Mouse (Mus musculus): ENCODE measurements around the gene 4931423N10Rik. TPM values are rescaled to one million over a fixed set of nuclear protein-coding genes. Genes with fewer than 3 reads are reported as not detected.
"Not testable (repeated sequence)": the region's sequence is repeated elsewhere in the genome, so short reads cannot be mapped to it uniquely, and the experiment has no call there.

4931423N10Rik gene
- polyA plus RNA-seq (2011; ENCODE audit: insufficient read length, low read depth, missing spikeins), result not detected in 2 replicates

DNA sequence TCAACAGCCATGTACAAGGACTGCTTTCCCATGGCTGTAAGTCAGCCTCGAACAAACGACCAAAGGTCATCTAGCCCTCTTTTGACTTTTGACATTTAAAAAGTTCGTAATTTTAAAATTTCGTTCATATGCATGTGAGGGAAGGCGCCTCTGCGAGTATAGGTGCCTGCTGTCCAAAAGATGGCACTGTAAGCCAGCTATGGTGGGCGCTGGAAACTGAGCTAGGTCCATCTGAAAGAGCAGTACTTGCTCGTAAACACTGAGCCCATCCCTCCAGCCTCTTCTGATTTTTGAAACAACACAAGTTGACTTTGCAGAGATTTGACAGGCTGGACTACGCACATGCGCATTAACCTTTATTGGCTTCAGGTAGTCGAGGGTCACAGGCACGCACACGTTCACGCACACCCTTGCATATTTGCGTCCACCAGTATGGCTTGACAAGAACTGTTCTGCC, at the start of gene 4931423N10Rik:
Gene 4931423N10Rik (plus strand): TSS at position 407 of the 457 bp plus-strand sequence.
- Histone ChIP-seq H3K4me1 (ENCODE audit: control insufficient read depth, insufficient read depth, low read length) (no peaks in the 10 kb centered on the region), H3K27ac (ENCODE audit: insufficient read depth, low read length) (no peak within 1 kb of the TSS), H3K4me3 (ENCODE audit: insufficient read depth, low read length) (no peak within 1 kb of the TSS)
- TF ChIP-seq CTCF (IDR thresholded peaks at IDR 0.05; ENCODE audit: borderline replicate concordance, insufficient read depth, low read length), result no peak
- TF ChIP-seq POLR2A (IDR thresholded peaks at IDR 0.05; ENCODE audit: low read depth, low read length), result no peak

DNA sequence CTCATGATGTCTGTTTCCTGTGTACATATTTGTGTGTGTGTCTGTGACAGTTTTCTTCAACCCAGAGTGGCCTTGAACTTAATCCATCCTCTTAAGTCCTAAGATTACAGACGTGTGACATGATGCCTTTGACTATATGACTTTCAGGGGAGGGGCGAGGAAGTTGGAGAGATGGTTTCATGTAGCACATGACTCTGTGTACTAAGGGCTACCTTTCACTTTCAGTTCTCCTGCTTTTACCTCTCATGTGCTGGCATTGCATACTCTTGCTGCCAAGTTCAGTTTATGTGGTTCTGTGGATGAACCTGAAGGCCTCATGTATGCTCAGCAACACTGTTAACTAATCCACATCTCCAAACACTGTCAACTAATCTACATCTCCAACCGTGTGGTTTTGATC, 35.0 kb upstream of the 4931423N10Rik start:
- no peak overlapping the region for H3K27ac ChIP-seq (ENCODE audit: insufficient read depth, low read length)
- TF ChIP-seq CTCF (IDR thresholded peaks at IDR 0.05; ENCODE audit: borderline replicate concordance, insufficient read depth, low read length) (no peak), POLR2A (IDR thresholded peaks at IDR 0.05; ENCODE audit: low read depth, low read length) (no peak)
- H3K4me1 ChIP-seq (ENCODE audit: control insufficient read depth, insufficient read depth, low read length), result no peaks in the 10 kb centered on the region
- H3K4me3 ChIP-seq (ENCODE audit: insufficient read depth, low read length), result no peak overlapping the region

- Histone ChIP-seq H3K27ac (ENCODE audit: insufficient read depth, low read length) (no peak overlapping the region), H3K4me1 (ENCODE audit: control insufficient read depth, insufficient read depth, low read length) (no peaks in the 10 kb centered on the region), H3K4me3 (ENCODE audit: insufficient read depth, low read length) (no peak overlapping the region)
- TF ChIP-seq CTCF (IDR thresholded peaks at IDR 0.05; ENCODE audit: borderline replicate concordance, insufficient read depth, low read length) (no peak), POLR2A (IDR thresholded peaks at IDR 0.05; ENCODE audit: low read depth, low read length) (no peak)
Observed at GRCm38 (mm10) chr2:23194366-23194765, 12.9 kb upstream of the 4931423N10Rik start.

GRCm38 (mm10) chr2:23201034-23201433, 6.2 kb upstream of the 4931423N10Rik start:
- TF ChIP-seq POLR2A (IDR thresholded peaks at IDR 0.05; ENCODE audit: low read depth, low read length), result no peak
- TF ChIP-seq CTCF (IDR thresholded peaks at IDR 0.05; ENCODE audit: borderline replicate concordance, insufficient read depth, low read length), result no peak
- Histone ChIP-seq H3K27ac (ENCODE audit: insufficient read depth, low read length) (no peak overlapping the region), H3K4me3 (ENCODE audit: insufficient read depth, low read length) (no peak overlapping the region), H3K4me1 (ENCODE audit: control insufficient read depth, insufficient read depth, low read length) (no peaks in the 10 kb centered on the region)

GRCm38 (mm10) chr2:23202900-23203670, 4.2 kb upstream of the 4931423N10Rik start:
- H3K4me3 ChIP-seq (ENCODE audit: insufficient read depth, low read length), result no peak overlapping the region
- H3K4me1 ChIP-seq (ENCODE audit: control insufficient read depth, insufficient read depth, low read length), result no peaks in the 10 kb centered on the region
- TF ChIP-seq CTCF (IDR thresholded peaks at IDR 0.05; ENCODE audit: borderline replicate concordance, insufficient read depth, low read length), result no peak
- no peak for TF ChIP-seq POLR2A (IDR thresholded peaks at IDR 0.05; ENCODE audit: low read depth, low read length)
- no peak overlapping the region for H3K27ac ChIP-seq (ENCODE audit: insufficient read depth, low read length)

DNA sequence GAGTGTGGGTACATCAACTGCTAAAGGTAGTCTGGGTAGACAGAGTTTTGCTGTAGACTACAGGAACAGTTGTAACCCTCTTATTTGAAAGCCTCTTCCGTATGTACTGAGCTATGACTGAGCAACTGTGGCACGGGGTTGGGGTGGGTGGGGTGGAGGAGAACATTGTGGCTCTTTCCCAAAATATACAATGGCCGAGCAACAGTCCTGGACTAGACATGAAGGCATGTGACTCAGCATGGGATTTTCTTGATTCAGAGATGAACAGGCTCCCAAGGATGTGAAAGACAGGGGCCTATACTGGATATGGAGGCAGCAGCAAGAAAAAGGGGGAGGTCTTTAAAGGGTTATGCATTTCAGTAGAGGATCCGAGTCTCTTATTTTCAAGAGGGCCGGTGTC, 6.4 kb downstream of the 4931423N10Rik start:
- Histone ChIP-seq H3K27ac (ENCODE audit: insufficient read depth, low read length) (peak overlapping the region; percentile 79; the same call in 1 of the 2 replicates), H3K4me3 (ENCODE audit: insufficient read depth, low read length) (no peak overlapping the region), H3K4me1 (ENCODE audit: control insufficient read depth, insufficient read depth, low read length) (no peaks in the 10 kb centered on the region)
- TF ChIP-seq CTCF (IDR thresholded peaks at IDR 0.05; ENCODE audit: borderline replicate concordance, insufficient read depth, low read length), result no peak
- TF ChIP-seq POLR2A (IDR thresholded peaks at IDR 0.05; ENCODE audit: low read depth, low read length), result no peak

DNA sequence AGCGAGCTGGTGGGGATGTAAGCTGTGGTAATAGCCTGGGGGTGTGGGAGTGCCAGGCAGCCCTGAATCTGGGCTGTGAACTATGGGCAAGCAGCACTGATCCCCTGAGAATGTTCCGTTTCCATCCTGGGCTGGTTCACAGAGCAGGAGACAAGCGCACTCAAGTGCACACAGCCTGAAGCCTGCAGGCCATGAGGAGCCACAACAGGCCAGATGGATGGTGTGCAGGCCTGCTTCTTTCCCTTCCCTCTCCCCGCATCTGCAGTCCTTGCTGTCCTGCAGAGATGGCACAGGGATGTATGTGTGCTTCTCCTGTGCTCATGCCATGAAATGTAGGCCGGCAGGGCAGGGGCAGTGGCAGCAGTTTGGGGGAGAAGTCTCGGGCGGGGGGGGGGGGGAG, 17.9 kb downstream of the 4931423N10Rik start:
- Histone ChIP-seq H3K4me3 (ENCODE audit: insufficient read depth, low read length) (no peak overlapping the region), H3K4me1 (ENCODE audit: control insufficient read depth, insufficient read depth, low read length) (no peaks in the 10 kb centered on the region), H3K27ac (ENCODE audit: insufficient read depth, low read length) (no peak overlapping the region)
- TF ChIP-seq CTCF (IDR thresholded peaks at IDR 0.05; ENCODE audit: borderline replicate concordance, insufficient read depth, low read length) (no peak), POLR2A (IDR thresholded peaks at IDR 0.05; ENCODE audit: low read depth, low read length) (no peak)

DNA sequence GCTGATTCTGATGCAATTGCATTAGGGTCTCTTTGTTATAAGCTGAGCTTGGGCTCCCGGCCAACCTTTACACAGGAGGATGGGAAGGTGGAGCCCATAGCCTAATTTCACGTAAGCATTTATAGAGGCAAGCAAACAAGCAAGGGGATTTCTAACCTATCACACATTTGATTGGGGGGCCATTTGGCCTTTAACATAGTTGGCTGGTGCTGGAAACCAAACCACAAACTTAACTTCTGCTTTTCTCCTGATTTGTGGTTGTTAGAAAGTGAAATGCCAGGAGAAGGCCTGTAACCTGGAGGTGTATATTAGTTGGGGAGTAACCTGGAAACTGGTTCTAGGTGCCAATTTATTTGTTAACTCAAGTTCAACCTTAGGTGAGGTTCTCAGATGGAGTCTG, 21.2 kb downstream of the 4931423N10Rik start:
- Histone ChIP-seq H3K4me1 (ENCODE audit: control insufficient read depth, insufficient read depth, low read length) (no peaks in the 10 kb centered on the region), H3K27ac (ENCODE audit: insufficient read depth, low read length) (no peak overlapping the region), H3K4me3 (ENCODE audit: insufficient read depth, low read length) (no peak overlapping the region)
- TF ChIP-seq CTCF (IDR thresholded peaks at IDR 0.05; ENCODE audit: borderline replicate concordance, insufficient read depth, low read length) (no peak), POLR2A (IDR thresholded peaks at IDR 0.05; ENCODE audit: low read depth, low read length) (no peak)

DNA sequence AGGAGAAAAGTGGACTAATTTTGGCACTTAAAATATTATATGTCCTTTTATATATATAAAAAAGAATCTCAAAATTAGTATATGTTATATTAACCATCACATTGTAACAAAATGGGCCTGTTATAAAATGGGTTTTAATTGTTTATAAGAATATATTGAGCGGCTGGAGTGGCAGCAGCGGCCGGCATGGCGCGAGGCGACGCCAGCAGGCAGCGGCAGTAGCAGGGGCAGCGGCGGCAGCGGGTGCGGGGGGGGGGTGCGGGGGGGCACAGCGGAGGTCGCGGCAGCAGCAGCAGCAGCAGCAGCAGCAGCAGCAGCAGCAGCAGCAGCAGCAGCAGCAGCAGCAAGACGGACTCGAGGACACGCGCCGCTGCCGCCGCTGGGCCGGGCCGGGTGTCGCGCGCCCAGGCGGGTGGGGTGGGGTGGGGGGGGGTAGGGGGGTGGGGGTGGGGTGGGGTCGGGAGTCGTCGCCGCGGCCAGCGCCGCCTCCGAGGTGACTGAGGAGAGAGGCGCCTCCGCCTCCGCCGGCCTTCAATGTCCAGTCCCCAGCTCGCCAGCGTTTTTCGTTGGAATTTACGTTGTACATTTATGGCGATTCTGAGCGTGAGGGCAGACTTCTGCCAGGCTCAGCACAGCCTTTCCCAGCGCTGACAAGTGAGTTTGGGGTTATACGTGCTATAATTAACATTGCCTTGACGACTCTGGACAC, 26.9 kb downstream of the 4931423N10Rik start:
- Histone ChIP-seq H3K27ac (ENCODE audit: insufficient read depth, low read length) (no peak overlapping the region), H3K4me1 (ENCODE audit: control insufficient read depth, insufficient read depth, low read length) (no peaks in the 10 kb centered on the region), H3K4me3 (ENCODE audit: insufficient read depth, low read length) (peak overlapping the region; percentile 21)
- TF ChIP-seq POLR2A (IDR thresholded peaks at IDR 0.05; ENCODE audit: low read depth, low read length), result no peak
- no peak for TF ChIP-seq CTCF (IDR thresholded peaks at IDR 0.05; ENCODE audit: borderline replicate concordance, insufficient read depth, low read length)

DNA sequence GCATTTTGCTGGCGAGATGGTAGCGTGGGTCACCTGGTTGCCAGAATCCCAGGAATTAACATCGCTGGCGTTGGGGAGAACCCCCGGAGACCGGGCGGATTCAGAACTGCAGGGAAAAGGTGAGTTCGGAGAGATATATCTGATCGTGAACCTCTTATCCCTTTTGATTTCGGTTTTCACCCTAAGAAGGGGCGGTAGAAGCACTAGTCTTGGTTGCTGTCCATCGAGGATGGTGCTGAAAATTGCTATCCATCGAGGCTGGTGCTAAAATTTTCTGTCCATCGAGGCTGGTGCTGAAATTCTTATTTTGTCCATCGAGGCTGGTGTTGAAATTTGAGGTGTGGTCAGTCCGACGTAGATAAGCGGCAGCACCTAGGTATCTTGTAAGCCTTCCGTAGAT, 83.7 kb downstream of the 4931423N10Rik start:
- not testable (repeated sequence) for H3K27ac ChIP-seq (ENCODE audit: insufficient read depth, low read length); H3K4me3 ChIP-seq (ENCODE audit: insufficient read depth, low read length); H3K4me1 ChIP-seq (ENCODE audit: control insufficient read depth, insufficient read depth, low read length)

Data from embryonic fibroblast, embryonic 13.5 days (primary cell).